In the genomic region with DNA sequence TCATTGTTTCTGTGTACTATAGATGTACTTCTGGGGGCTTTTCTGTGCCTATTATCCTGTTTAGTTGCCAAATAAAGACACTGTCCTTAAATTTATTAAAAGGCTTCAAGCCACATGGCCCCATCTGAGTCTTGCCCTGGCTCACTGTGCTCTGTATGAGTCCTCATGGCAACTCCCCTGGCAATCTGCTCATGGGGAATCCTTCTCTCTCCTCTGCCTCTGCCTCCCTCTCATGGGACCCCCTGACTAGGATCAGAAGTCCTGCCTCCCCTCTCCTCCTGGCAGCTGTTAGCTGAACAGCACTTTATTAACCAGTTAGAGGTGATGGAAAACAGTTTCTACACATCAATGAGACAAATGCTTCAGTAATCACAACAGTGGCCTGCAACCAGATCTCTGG, we compare ENCODE assay signal across 25 mouse cellular contexts.
"Had no signal": no experiment of that assay in that cellular context is flagged by ENCODE, and none has a peak within 500 bp of the region (broad histone marks: within the 10 kb centered on the region; RNA-seq: fewer than 3 reads in every experiment).

No protein-coding gene starts in this region.

- DNase-seq: gastrocnemius, postnatal 14 days; gastrocnemius, postnatal 36 days; heart, adult 11 months; heart, adult 2 months; heart, postnatal 14 days; heart, postnatal 36 days; kidney, adult 11 months; kidney, adult 2 months; kidney, adult 9 months; kidney, postnatal 14 days; kidney, postnatal 36 days; layer of hippocampus, adult 9-11 months; layer of hippocampus, postnatal 36 days; left cerebral cortex, postnatal 4 days had no signal

- H3K4me3 ChIP-seq: heart, adult 2 months; heart, embryonic 13.5 days; heart, embryonic 15.5 days; hindbrain, embryonic 13.5 days; hindbrain, embryonic 15.5 days; kidney, embryonic 15.5 days; limb, embryonic 13.5 days; limb, embryonic 15.5 days had no signal

- ATAC-seq: hindbrain, postnatal 0 days; intestine, embryonic 16.5 days had no signal

- H3K27ac ChIP-seq: heart, adult 2 months; heart, embryonic 13.5 days; heart, embryonic 15.5 days; hindbrain, embryonic 13.5 days; hindbrain, embryonic 15.5 days; hindbrain, postnatal 0 days; kidney, embryonic 15.5 days; kidney, postnatal 0 days; limb, embryonic 13.5 days; limb, embryonic 15.5 days had no signal

- H3K36me3 ChIP-seq: heart, embryonic 13.5 days; heart, embryonic 15.5 days; hindbrain, embryonic 13.5 days; hindbrain, embryonic 15.5 days; kidney, embryonic 15.5 days; limb, embryonic 13.5 days; limb, embryonic 15.5 days had no signal

- H3K4me2 ChIP-seq: heart, embryonic 11.5 days; heart, embryonic 13.5 days; heart, embryonic 15.5 days; hindbrain, embryonic 13.5 days; hindbrain, embryonic 15.5 days; kidney, embryonic 15.5 days; limb, embryonic 13.5 days; limb, embryonic 15.5 days had no signal

- H3K27me3 ChIP-seq: heart, embryonic 13.5 days; heart, embryonic 15.5 days; hindbrain, embryonic 13.5 days; hindbrain, embryonic 15.5 days; kidney, embryonic 15.5 days; limb, embryonic 13.5 days; limb, embryonic 15.5 days had no signal

- H3K9ac ChIP-seq: heart, embryonic 13.5 days; heart, embryonic 15.5 days; hindbrain, embryonic 13.5 days; hindbrain, embryonic 15.5 days; kidney, embryonic 15.5 days; limb, embryonic 13.5 days; limb, embryonic 15.5 days had no signal

- H3K9me3 ChIP-seq: heart, embryonic 13.5 days; heart, embryonic 15.5 days; hindbrain, embryonic 13.5 days; hindbrain, embryonic 15.5 days; kidney, embryonic 15.5 days; limb, embryonic 13.5 days; limb, embryonic 15.5 days had no signal
